Mouse (Mus musculus): ENCODE data around the gene C1galt1. TPM values are rescaled to one million over a fixed set of nuclear protein-coding genes. Genes with fewer than 3 reads are reported as not detected.

Gene C1galt1
- total RNA-seq (2021) = 10 to 100 TPM; 16.4 to 17.2 TPM

DNA sequence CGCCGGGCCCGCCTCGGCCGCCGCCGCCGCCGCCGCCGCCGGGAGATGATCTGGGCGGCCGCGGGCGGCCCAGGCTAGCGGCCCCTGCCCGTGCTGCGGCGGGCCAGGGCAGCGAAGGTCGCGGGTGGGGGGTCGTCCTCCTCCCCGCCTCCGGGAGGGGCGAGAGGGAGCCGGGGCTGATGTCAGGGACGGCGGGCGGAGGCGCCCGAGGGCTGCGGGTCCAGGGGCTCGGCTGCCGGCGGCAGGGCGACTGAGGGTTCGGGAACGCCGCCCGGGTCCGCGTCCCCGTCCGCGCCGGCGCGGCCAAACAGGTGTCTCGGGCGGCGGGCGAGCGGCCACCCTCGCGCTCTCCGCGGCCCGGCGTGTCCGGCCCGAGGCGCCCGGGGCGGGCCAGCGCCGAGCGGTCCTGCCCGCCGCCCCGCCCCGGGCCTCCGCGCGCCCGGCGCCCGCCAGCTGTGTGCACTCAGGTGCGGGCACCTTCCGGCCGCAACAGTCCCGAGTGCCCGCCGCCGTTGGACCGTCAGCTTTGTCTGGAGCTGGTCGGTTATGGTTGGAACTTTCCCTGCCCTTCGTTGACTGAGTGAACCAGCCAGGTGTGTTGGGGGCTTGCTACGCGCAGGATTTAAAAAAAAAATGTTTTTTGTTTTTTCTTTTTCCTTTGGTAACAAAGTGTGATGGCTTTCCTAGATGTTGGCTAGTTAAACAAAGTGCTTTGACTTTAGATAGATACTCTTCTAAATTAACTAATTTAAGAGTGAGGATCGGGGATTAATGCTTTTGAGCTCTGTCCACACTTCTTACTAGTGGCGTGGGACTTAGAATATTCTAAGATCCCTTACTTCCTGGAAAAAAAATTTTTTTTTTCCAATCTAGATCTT is at the start of gene C1galt1:
Gene C1galt1 (plus strand): TSS at position 41 of the 878 bp plus-strand sequence.
- no peak for DNase-seq
- intact Hi-C loops (cut with DNase I) = loop anchor here (10.0 kb wide), 1 partner anchor 340 kb away; no protein-coding TSS in a partner anchor

DNA sequence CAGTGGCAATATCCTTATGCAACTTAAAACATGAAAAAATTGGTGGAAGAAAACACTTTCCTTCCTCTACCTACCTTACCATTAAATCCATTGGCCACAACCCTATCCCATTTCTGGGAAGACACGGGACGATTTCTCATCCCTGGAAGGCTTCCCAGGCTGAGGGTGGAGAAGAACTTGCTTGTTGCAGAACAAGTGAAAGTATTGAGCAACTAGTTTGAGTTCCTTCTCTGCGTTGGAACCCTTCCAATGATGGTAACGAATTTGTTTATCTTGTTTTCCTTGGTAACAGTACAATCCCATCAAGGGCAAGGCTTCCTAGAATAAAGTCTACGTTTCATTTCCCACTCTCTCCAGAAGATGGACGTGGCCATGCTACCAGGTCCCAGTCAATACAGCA is 44.7 kb upstream of the C1galt1 start:
- no peak for DNase-seq
- intact Hi-C loops (cut with DNase I) = no loop called here

DNA sequence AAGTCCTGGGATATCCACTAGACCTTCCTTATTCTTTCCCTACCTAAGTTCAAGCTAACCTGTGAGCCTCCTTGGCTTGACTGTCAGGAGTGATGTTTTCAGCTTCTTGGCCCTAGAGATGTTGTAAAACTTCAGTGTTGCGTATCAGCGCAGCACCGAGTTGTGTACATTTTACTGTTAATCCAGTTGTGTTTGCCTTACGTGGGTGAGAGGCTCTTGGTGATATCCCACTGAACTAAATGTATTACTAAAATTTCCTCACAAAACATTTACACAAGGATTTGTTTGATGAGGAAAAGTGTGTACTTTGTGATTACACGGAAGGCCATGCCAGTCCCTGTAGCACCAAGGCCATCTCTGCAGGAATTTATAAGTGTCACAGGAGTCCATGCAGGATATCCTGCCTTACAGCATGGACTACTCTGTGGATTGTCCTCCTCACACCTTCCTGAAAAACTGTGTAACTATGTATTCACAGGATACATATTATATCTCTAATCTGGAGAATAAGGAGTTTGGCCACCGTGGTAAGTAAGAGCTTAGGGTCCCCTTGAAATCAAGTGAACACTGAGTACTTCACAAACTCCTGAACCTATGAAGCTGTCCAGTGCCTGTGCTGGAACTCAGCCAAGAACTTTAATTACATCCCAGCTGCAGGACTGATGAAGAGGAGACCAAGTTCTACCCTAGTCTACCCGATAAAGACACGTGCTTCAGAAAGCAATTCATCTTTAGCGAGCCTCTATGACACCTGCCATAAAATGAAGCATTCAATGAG is 40.7 kb upstream of the C1galt1 start:
- no peak for DNase-seq
- intact Hi-C loops (cut with DNase I) = no loop called here

DNA sequence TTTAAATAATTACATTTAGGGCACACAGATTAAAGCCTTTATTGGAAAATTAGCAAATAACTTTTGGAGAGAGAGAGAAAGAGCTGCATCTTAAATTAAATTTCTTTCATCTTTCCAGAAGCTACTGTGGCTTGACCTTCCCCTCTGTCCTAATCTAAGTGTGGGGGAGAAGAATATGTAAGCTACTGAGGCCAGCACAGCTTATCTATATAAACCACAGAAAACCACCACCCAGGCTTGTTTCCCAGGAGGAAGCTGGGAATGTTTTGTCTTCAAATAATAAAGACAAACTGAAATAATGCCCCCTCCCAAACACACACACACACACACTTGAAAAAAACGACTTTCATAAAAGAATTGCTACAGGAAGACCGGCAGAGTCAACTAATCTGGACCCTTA is 30.5 kb upstream of the C1galt1 start:
- intact Hi-C loops (cut with DNase I) = no loop called here
- no peak for DNase-seq

DNA sequence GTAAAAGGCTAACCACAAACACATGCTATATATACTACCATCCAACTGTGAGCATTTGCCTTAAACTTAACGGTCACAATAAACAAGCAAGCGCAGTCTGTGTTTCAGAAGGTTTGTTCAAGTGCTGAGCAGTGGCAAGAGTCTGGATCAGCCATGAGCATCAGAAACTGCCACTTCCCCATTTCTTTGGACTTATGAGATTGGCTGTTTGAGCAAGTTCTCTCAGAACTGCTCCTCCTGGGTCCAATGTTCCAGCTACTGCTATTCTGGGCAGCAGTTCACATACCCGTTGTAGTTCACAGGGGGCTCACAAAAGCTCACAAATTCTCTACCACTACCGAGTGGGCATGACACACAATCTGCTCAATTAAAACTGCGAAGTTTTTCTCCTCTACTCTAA is 28.4 kb upstream of the C1galt1 start:
- no peak for DNase-seq
- intact Hi-C loops (cut with DNase I) = no loop called here

DNA sequence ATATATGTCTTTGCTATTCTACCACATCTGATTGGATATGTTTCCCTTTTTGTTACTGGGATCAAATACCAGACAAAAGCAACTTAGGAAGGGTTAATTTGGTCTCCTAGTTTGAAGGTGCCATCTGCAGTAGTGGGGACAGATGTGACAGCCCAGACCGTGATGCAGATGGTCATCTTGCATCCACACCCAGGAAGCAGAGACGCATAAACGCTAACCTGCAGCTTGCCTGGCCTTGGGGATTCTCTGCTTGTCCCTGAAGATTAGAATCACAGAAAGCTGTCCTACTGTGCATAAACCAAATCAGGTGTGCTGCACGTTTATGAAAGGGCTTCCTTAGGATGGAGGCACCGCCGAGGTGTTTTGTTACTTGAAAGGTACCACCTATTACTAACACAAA is 22.0 kb upstream of the C1galt1 start:
- intact Hi-C loops (cut with DNase I) = no loop called here
- DNase-seq = no peak

DNA sequence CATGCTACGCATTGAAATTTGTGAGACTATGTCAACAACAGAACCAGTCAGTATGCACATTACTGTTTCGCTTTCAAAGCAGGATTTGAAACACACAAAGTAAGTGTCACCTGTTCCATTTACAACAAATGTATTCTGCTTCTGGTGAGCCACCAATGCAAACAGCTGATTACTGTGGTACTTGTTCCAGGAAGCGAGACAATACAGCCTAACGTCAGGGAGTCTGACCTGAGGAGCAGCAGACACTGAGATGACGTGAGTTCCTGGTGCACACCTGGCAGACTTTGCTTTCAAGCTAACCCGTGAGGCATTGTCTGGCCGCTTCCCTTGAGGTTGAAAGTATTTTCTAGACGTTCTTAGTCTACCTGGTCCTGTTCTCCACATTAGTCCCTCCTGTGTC is 13.8 kb upstream of the C1galt1 start:
- DNase-seq = no peak
- intact Hi-C loops (cut with DNase I) = no loop called here

DNA sequence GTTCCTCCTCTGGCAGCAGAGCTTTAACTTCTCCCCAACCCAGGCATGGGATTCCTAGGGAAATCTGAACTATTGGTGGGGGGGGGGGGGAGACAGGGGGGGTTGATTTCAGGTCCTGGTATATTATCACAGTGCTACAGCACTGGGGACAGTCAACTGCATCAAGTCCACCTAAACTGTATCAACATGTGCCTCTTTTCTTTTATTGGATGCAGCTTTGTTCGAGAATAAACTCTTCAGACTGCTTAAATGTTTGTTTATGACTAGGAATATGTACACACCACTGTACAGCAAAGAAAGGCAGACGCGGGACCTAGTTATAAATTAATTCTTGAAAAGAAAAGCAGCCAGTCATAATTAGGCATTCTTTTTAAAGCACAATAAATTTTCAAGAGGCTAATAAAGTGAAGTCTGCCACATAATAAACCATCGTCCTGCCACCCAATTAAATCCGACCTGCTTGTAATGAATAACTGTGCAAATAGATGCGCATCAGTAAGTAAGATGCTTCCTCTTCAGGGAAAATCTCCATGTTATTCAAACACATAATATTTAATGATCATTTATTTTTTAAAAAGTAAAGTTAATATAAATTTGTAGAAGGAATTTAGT is 12.0 kb upstream of the C1galt1 start:
- intact Hi-C loops (cut with DNase I) = no loop called here
- no peak for DNase-seq

DNA sequence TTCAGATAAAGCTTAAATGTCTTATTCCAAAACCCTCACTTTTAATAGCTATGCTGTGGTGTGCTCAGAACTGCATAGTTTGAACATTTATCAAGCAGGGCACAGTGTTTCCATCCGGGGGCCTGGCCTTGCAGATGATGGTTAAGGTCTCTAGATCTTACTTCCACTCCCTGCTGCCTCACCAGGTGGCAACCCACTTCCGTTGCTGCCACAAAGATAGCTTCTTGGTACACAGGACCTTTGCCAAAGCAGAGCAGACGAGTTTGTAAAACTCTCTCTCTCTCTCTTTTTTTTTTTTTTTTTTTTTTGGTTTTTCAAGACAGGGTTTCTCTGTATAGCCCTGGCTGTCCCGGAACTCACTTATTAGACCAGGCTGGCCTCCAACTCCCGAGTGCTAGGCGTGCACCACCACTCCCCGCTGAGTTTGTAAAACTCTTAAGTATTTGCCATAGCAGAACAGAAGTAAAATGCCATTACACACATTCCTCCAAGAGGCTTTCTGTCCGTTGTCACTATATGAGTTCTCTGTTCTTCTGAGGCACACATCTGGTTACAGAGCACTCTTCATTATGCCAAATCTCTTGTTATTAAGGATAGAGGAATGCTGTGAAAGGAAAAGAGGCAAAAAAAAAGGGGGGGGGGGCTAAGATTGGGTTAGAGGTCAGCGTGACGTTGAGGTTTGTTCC is 773 bp upstream of the C1galt1 start:
- intact Hi-C loops (cut with DNase I) = loop anchor here (10.0 kb wide), 1 partner anchor 341 kb away; no protein-coding TSS in a partner anchor
- no peak for DNase-seq

DNA sequence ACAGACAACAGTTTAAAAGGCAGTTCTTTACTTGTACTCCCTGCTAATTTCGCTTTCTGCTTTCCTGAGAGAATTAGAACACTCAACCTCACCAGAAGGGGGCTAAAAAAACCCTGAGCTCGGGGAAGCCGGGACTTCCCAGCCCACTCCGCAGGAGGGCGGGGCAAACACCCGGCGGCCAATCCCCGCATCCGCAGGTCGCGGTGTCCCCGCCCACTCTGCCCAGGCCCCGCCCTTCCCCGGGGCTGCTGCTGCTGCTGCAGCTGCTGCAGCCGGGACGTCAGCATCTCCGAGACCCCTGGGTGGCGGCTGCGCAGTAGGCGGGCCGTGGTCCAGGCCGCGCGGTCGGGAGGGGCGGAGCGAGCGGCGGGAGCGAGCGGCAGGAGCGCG is 235 bp upstream of the C1galt1 start:
- intact Hi-C loops (cut with DNase I) = loop anchor here (10.0 kb wide), 1 partner anchor 340 kb away; no protein-coding TSS in a partner anchor
- DNase-seq = peak; percentile 98

DNA sequence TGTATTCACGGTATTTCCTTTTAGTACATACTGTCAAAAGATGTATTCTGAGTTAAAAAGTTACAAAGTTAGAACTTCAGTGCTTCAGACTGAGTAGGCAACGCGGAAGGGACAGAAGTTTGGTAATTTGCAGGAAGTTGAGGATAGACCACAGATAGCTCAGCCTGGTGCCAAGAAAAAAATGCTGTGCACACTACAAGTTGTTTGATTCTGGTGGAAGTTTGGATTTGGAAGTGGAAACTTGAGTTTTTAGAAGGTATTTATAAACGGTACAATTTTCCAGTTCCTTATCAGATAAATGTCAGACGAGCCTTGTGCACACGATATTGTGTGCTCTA is 1.0 kb downstream of the C1galt1 start:
- no peak for DNase-seq
- intact Hi-C loops (cut with DNase I) = loop anchor here (10.0 kb wide), 1 partner anchor 339 kb away; no protein-coding TSS in a partner anchor

DNA sequence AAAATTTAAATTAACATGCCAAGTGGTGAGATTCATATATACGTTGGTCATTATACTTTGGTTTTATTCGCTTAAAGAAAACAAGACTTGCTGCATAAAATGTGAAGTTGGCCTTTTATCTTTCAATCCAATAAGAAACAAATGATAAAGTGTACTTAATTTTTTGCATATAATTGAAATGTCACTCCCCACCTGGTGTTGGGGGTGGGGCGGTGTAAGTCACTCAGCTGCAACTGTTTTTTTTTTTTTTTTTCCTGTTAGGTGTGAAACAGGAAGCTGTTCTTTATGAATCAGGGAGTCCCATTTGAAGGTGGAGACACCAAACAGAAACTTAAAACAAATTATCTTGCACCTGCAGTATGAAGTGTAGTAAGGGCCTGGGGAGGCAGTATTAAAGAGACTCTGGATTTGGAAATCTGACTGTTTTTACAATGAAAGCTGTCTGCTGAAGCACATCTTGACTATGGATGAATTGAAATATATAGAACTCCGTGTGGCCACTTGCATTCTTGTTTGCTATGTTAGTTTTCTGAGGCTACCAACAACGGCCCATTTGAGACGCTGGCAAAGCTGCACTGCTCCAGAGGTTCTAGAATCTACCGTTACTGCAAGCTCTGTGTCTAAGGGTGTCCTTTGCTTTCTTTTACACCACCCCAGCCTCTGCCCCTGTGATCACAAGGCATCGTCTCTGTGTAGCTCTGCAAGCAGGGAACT is 2.2 kb downstream of the C1galt1 start:
- intact Hi-C loops (cut with DNase I) = loop anchor here (10.0 kb wide), 1 partner anchor 338 kb away; no protein-coding TSS in a partner anchor

DNA sequence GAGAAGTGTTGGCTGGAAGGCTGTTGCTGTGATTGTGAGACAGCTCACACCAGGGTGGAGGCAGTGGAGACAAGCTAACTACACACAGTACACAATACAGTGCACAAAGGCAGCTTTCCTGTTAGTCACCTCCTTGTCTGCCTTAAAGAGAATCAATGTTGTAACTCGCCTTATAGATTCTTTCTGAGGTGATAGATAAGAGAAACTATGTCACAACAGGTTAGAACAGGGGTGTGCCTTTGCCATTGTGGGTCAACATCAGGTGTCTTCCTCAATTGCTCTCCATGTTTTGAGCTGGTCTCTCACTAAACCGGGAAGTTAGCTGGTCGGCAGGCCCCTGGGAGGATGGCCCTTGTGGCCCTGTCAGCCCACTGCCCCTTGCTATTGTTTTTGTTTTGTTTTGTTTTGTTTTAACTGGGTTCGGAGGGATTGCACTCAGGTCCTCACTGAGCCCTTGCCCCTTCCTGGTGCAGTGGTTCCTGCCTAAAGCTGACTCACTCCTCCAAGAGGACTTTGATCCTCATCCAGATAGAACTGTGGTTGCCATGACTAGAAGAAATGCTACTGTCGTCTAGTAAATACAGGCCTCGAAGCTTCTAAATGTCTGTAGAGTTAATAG is 3.4 kb downstream of the C1galt1 start:
- DNase-seq = no peak
- intact Hi-C loops (cut with DNase I) = loop anchor here (10.0 kb wide), 1 partner anchor 337 kb away; no protein-coding TSS in a partner anchor

More for the DNA sequence above, 2.2 kb downstream of the C1galt1 start:
- no peak for DNase-seq

DNA sequence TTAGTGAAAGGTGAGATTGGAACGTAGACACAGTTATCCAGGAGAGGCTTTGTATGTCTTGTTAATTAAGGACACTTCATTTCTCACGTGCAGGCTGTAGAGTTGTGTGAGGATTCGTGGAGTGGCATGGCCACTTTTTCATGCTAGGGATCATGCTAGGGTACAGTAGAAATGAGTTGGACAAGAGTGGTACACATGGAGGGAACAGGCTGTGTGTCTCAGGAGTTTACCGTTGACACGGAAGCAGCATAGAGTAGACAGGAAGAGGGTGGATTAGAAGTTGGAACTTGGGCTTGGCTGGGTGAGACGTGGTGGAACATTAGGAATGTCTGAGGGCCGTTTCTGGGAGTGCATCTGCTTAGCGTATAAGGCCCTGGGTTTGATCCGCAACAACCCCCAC is 4.1 kb downstream of the C1galt1 start:
- no peak for DNase-seq
- intact Hi-C loops (cut with DNase I) = loop anchor here (10.0 kb wide), 1 partner anchor 336 kb away; no protein-coding TSS in a partner anchor

DNA sequence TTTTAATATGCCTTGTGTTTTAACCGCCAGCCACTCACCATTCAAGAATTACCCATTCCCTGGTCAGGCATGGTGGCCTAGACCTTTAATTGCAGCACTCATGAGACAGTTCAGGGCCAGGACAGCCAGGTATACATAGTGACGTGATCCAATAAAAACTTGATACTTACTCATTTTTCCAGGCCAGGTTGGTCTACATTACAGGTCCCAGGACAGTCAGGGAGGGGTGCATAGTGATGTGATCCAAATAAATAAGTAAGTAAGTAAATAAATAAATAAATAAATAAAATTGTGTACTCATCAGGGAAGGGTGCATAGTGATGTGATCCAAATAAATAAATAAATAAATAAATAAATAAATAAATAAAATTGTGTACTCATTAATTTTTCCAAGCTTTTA is 6.4 kb downstream of the C1galt1 start:
- no peak for DNase-seq
- intact Hi-C loops (cut with DNase I) = no loop called here

DNA sequence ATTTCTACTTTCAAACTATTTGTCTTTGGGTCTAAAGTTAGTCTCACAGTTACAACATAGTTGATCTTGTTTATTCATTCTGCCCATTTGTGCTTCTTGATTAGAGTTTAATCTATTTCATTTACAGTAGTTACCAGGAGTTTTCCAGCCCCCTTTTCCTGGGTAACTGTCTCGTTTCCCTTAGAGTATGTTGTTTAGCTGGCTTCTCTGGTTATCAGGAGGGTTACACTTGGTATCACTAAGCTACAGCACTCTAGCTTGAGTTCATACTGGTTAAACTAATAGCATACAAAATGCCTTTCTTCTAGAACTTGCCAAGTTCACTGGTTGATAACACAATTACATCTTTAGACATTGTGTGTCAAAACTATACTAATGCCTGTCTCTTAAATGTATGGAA is 8.3 kb downstream of the C1galt1 start:
- DNase-seq = no peak
- intact Hi-C loops (cut with DNase I) = no loop called here

DNA sequence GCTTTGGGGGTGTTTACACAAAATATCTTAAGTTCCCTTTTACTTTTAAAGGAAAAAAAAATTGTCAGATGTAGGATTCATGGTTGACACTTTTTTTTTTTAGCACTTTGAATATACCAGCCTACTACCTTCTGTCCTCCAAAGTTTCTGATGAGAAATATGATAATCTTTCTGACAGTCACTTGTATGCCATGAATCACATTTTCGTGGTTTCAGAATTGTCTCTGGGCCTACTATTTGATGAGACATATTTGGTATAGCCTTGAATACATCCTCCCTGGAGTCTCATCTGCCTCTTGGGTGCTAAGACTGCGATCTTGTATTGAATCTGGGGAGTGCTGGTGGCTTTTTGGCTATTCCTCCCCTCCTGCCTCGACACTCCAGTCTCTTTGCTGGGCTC is 8.8 kb downstream of the C1galt1 start:
- no peak for DNase-seq
- intact Hi-C loops (cut with DNase I) = no loop called here

DNA sequence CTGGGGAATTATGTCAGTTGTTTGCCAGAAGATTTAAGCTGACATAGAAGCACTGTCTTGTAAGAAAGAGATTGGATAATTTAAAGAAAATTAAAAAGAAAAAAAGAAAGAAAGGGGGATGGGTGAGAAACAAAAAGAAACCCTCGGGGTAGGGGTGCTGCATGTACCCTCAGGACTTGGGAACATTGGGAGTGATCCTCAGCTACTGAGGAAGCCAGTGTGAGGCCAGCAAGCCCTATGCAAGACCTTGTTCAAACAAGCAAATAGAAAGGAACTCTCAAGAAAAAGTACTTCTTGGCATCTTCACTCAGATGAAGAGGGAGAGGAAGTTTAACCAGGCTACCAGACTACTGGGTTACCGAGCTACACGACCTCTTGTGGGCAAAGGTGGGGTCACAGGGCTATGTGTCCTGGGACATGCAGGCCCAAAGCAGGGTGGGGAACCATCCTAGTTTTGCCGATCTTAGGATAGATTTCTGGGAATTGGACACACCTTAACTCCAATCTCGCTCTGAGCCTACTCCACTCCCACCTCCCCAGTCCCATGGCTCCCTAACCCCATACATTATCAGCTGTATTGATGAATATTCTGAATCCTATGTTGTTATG is 12.1 kb downstream of the C1galt1 start:
- no peak for DNase-seq

More for the DNA sequence above, 12.1 kb downstream of the C1galt1 start:
- intact Hi-C loops (cut with DNase I) = no loop called here
